Mouse (Mus musculus) c-Kit-positive CD71-positive TER-119-negative erythroid progenitor cells, embryonic 14.5 days (primary cell): ENCODE data around the gene Ppp1r9b.

Experiments used
- DNase-seq: peaks from one replicate; pipeline ENCODE4 v3.0.0-alpha.2; 2013; ENCODE audit warnings: low read depth

Ppp1r9b gene

GRCm38 (mm10) chr11:95023481-95023880 lies 32.6 kb downstream of the Ppp1r9b start:
- DNase-seq = no peak

- DNase-seq = no peak
Observed at GRCm38 (mm10) chr11:95024439-95025184, 33.8 kb downstream of the Ppp1r9b start.

GRCm38 (mm10) chr11:95025227-95026012 lies 34.6 kb downstream of the Ppp1r9b start:
- no peak for DNase-seq

GRCm38 (mm10) chr11:95026090-95026542 lies 35.3 kb downstream of the Ppp1r9b start:
- no peak for DNase-seq

- no peak for DNase-seq
Observed at GRCm38 (mm10) chr11:95026849-95027248, 36.0 kb downstream of the Ppp1r9b start.

GRCm38 (mm10) chr11:95027850-95028470 lies 37.1 kb downstream of the Ppp1r9b start:
- DNase-seq = no peak

- no peak for DNase-seq
Observed at GRCm38 (mm10) chr11:95032945-95033344, 42.1 kb downstream of the Ppp1r9b start.

GRCm38 (mm10) chr11:95033617-95034016 lies 42.8 kb downstream of the Ppp1r9b start:
- DNase-seq = no peak

- no peak for DNase-seq
Observed at GRCm38 (mm10) chr11:95034902-95035301, 44.1 kb downstream of the Ppp1r9b start.

GRCm38 (mm10) chr11:95036521-95036920 lies 45.7 kb downstream of the Ppp1r9b start:
- DNase-seq = no peak

- no peak for DNase-seq
Observed at GRCm38 (mm10) chr11:95037306-95037705, 46.5 kb downstream of the Ppp1r9b start.

GRCm38 (mm10) chr11:95038156-95038817 lies 47.5 kb downstream of the Ppp1r9b start:
- DNase-seq = no peak

GRCm38 (mm10) chr11:95038818-95039655 lies 48.2 kb downstream of the Ppp1r9b start:
- DNase-seq = no peak

- DNase-seq = no peak
Observed at GRCm38 (mm10) chr11:95039766-95040165, 48.9 kb downstream of the Ppp1r9b start.

- DNase-seq = no peak
Observed at GRCm38 (mm10) chr11:95040491-95041138, 49.8 kb downstream of the Ppp1r9b start.

GRCm38 (mm10) chr11:95041139-95041609 lies 50.3 kb downstream of the Ppp1r9b start, which contains the start of gene Pdk2:
Gene Pdk2 (minus strand): TSS chr11:95041354.
- DNase-seq = peak; percentile 89

GRCm38 (mm10) chr11:95042096-95042495 lies 51.3 kb downstream of the Ppp1r9b start:
- peak; percentile 81 for DNase-seq

GRCm38 (mm10) chr11:95043060-95043459 lies 52.2 kb downstream of the Ppp1r9b start:
- no peak for DNase-seq

- DNase-seq = no peak
Observed at GRCm38 (mm10) chr11:95043608-95044007, 52.8 kb downstream of the Ppp1r9b start.

GRCm38 (mm10) chr11:95044185-95044870 lies 53.5 kb downstream of the Ppp1r9b start:
- DNase-seq = no peak
